Mouse (Mus musculus): ENCODE measurements at regions not wholly inside any gene's neighbourhood (a gene's known extent, or its start where the extent isn't known, plus 50 kb on each side); places are given as distances from the start of the nearest gene placed in this dataset.

DNA sequence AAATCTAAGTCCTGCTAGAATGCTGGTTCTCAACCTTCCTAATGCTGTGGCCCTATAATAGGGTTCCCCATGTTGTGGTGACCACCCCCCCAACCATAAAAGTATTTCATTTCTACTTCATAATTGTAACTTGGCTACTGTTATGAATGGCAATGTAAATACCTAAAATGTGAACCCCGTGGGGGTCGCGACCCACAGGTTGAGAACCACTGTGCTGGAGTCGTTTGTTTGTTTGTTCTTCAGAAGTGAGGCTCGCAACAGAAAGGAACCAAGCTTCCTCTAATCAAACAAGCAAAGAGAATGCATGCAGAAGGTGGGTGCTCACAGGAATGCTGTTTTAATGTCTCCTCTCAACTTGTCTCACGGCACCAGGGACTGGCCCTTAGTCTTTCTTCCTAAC lies 166.4 kb upstream of the Elac2 start:
- no peak for TF ChIP-seq MAX (IDR thresholded peaks at IDR 0.05)
- no peak for TF ChIP-seq CTCF (IDR thresholded peaks at IDR 0.05; ENCODE audit: control insufficient read depth, insufficient read depth, insufficient read length)
- no peak for TF ChIP-seq MYOG (IDR thresholded peaks at IDR 0.05; ENCODE audit: control insufficient read depth, extremely low read depth, insufficient read length)
- no peak for TF ChIP-seq MYOD1 (IDR thresholded peaks at IDR 0.05; ENCODE audit: control insufficient read depth, insufficient read length, low read depth)

Measured in C2C12 (cell line).